Mouse (Mus musculus) stomach, embryonic 15.5 days (tissue): ENCODE data around the gene Rubcn. TPM values are rescaled to one million over a fixed set of nuclear protein-coding genes. Genes with fewer than 3 reads are reported as not detected.
"Not testable (repeated sequence)": the region's sequence is repeated elsewhere in the genome, so short reads cannot be mapped to it uniquely, and the experiment has no call there.

Experiments
- ATAC-seq: fragments of 200-750 bp; cut with Nextera tagmentation; 2 replicates; pipeline ENCODE4 v1.8.0; 2017; ENCODE audit warnings: low read depth, moderate number of reproducible peaks, moderate TSS enrichment; ENCODE audit not compliant: insufficient read depth, low FRiP score
- H3K27ac ChIP-seq: fragments of 300-500 bp; sonication (generic); 2 replicates; pipeline ENCODE4 v1.5.1; 2015; ENCODE audit warnings: mild to moderate bottlenecking, inconsistent platforms
- H3K27me3 ChIP-seq: fragments of 300-500 bp; sonication (generic); replicated peaks from 2 replicates; pipeline ENCODE4 v1.6.1; 2015; ENCODE audit warnings: inconsistent platforms
- H3K36me3 ChIP-seq: fragments of 300-500 bp; sonication (generic); 2 replicates; pipeline ENCODE4 v1.6.1; 2015; ENCODE audit warnings: inconsistent platforms
- H3K4me1 ChIP-seq: fragments of 300-500 bp; sonication (generic); 2 replicates; pipeline ENCODE4 v1.6.1; 2015; ENCODE audit warnings: inconsistent platforms
- H3K4me2 ChIP-seq: fragments of 300-500 bp; sonication (generic); 2 replicates; pipeline ENCODE4 v1.6.1; 2015; ENCODE audit warnings: mild to moderate bottlenecking, inconsistent platforms
- H3K4me3 ChIP-seq: fragments of 300-500 bp; sonication (generic); replicated peaks from 2 replicates; pipeline ENCODE4 v1.5.1; 2015; ENCODE audit warnings: inconsistent platforms
- H3K9ac ChIP-seq: fragments of 300-500 bp; sonication (generic); 2 replicates; pipeline ENCODE4 v1.6.1; 2015; ENCODE audit warnings: inconsistent platforms
- H3K9me3 ChIP-seq: fragments of 300-500 bp; sonication (generic); 2 replicates; pipeline ENCODE4 v1.6.1; 2016; ENCODE audit warnings: inconsistent platforms
- WGBS: fragments of 180-500 bp; shearing (Covaris S2); methylation state at CpG from one replicate; pipeline ENCODE4 v1.1.7; 2015; 5-methylcytosine and 5-hydroxymethylcytosine counted together
- polyA plus RNA-seq: library from polyadenylated mRNA; unstranded; fragments of >200 nt; fragmentation: Nextera tagmentation; extraction: Ambion mirVana; gene quantifications from 2 replicates; pipeline ENCODE4 v1.2.1, GENCODE M21; 2015

Rubcn gene
- polyA plus RNA-seq, 1 experiment from 2014 or later = 17.1 TPM

GRCm38 (mm10) chr16:32896126-32896525, 18.6 kb upstream of the Rubcn start:
- ATAC-seq = no peak
- Histone ChIP-seq H3K4me2 (no peak overlapping the region), H3K4me3 (no peak overlapping the region), H3K36me3 (peaks cover 29% of the 10 kb centered on the region), H3K4me1 (no peaks in the 10 kb centered on the region), H3K27me3 (no peaks in the 10 kb centered on the region), H3K9me3 (no peaks in the 10 kb centered on the region), H3K27ac (no peak overlapping the region), H3K9ac (no peak overlapping the region)

- H3K9ac ChIP-seq = no peak overlapping the region
- no peaks in the 10 kb centered on the region for H3K4me1 ChIP-seq
- no peaks in the 10 kb centered on the region for H3K9me3 ChIP-seq
- no peak for ATAC-seq
- H3K36me3 ChIP-seq = peaks cover 14% of the 10 kb centered on the region
- H3K4me2 ChIP-seq = no peak overlapping the region
- 55% methylated on average over 2 of the region's 2 CpGs for WGBS
- H3K4me3 ChIP-seq = no peak overlapping the region
- H3K27me3 ChIP-seq = no peaks in the 10 kb centered on the region
- H3K27ac ChIP-seq = no peak overlapping the region
Measured at GRCm38 (mm10) chr16:32889881-32890280, 12.3 kb upstream of the Rubcn start.

- WGBS = 86% methylated on average over 7 of the region's 7 CpGs
- Histone ChIP-seq H3K9me3 (no peaks in the 10 kb centered on the region), H3K4me3 (no peak overlapping the region), H3K36me3 (peaks cover 13% of the 10 kb centered on the region), H3K27me3 (no peaks in the 10 kb centered on the region), H3K9ac (no peak overlapping the region), H3K27ac (no peak overlapping the region), H3K4me2 (no peak overlapping the region), H3K4me1 (no peaks in the 10 kb centered on the region)
- no peak for ATAC-seq
Measured at GRCm38 (mm10) chr16:32887996-32888395, 10.4 kb upstream of the Rubcn start.

GRCm38 (mm10) chr16:32881538-32881937, 4.0 kb upstream of the Rubcn start:
- no peak for ATAC-seq
- H3K9ac ChIP-seq = no peak overlapping the region
- H3K9me3 ChIP-seq = no peaks in the 10 kb centered on the region
- H3K4me3 ChIP-seq = no peak overlapping the region
- H3K36me3 ChIP-seq = peaks cover 7% of the 10 kb centered on the region; the same call in 1 of the 2 replicates
- H3K27me3 ChIP-seq = no peaks in the 10 kb centered on the region
- no peak overlapping the region for H3K4me2 ChIP-seq
- 75% methylated on average over 7 of the region's 7 CpGs for WGBS
- no peak overlapping the region for H3K27ac ChIP-seq
- H3K4me1 ChIP-seq = peaks cover 8% of the 10 kb centered on the region; the same call in 1 of the 2 replicates

- Histone ChIP-seq H3K9me3 (no peaks in the 10 kb centered on the region), H3K4me1 (peaks cover 8% of the 10 kb centered on the region; the same call in 1 of the 2 replicates), H3K4me3 (peak overlapping the region; percentile 83; the same call in 1 of the 2 replicates), H3K36me3 (0 out of 2 replicates have a peak, but pooled peaks cover 3% of the 10 kb centered on the region), H3K9ac (no peak overlapping the region), H3K27ac (no peak overlapping the region), H3K27me3 (no peaks in the 10 kb centered on the region), H3K4me2 (peak overlapping the region; percentile 78)
- ATAC-seq = no peak
- 76% methylated on average over 14 of the region's 14 CpGs for WGBS
Measured at GRCm38 (mm10) chr16:32878972-32879926, 1.7 kb upstream of the Rubcn start.

- no peaks in the 10 kb centered on the region for H3K36me3 ChIP-seq
- WGBS = under 1% methylated on average over 34 of the region's 34 CpGs
- peak; percentile 6; the same call in 1 of the 2 replicates for ATAC-seq
Measured at GRCm38 (mm10) chr16:32878157-32878598, 612 bp upstream of the Rubcn start.

GRCm38 (mm10) chr16:32876831-32877230, 735 bp downstream of the Rubcn start:
- Histone ChIP-seq H3K27me3 (no peaks in the 10 kb centered on the region), H3K4me2 (peak overlapping the region; percentile 78), H3K4me3 (peak overlapping the region; percentile 83), H3K27ac (no peak overlapping the region), H3K36me3 (no peaks in the 10 kb centered on the region), H3K4me1 (peaks cover 8% of the 10 kb centered on the region; the same call in 1 of the 2 replicates), H3K9me3 (no peaks in the 10 kb centered on the region), H3K9ac (no peak overlapping the region)
- ATAC-seq = no peak
- WGBS = 24% methylated on average over 9 of the region's 9 CpGs

More at GRCm38 (mm10) chr16:32878157-32878598, 612 bp upstream of the Rubcn start:
- H3K4me1 ChIP-seq = peaks cover 8% of the 10 kb centered on the region; the same call in 1 of the 2 replicates
- peak overlapping the region; percentile 78 for H3K4me2 ChIP-seq
- H3K27ac ChIP-seq = peak overlapping the region; percentile 8
- H3K9ac ChIP-seq = peak overlapping the region; percentile 84
- H3K9me3 ChIP-seq = no peaks in the 10 kb centered on the region
- H3K27me3 ChIP-seq = no peaks in the 10 kb centered on the region
- H3K4me3 ChIP-seq = peak overlapping the region; percentile 83

GRCm38 (mm10) chr16:32875847-32876246, 1.7 kb downstream of the Rubcn start:
- Histone ChIP-seq H3K9me3 (no peaks in the 10 kb centered on the region), H3K4me3 (no peak overlapping the region), H3K4me1 (peaks cover 8% of the 10 kb centered on the region; the same call in 1 of the 2 replicates), H3K9ac (no peak overlapping the region), H3K27me3 (no peaks in the 10 kb centered on the region), H3K4me2 (no peak overlapping the region), H3K36me3 (no peaks in the 10 kb centered on the region), H3K27ac (no peak overlapping the region)
- WGBS = 83% methylated on average over 3 of the region's 3 CpGs
- no peak for ATAC-seq

GRCm38 (mm10) chr16:32875281-32875680, 2.3 kb downstream of the Rubcn start:
- H3K4me1 ChIP-seq, H3K9ac ChIP-seq, H3K27me3 ChIP-seq, H3K36me3 ChIP-seq, H3K4me2 ChIP-seq, ATAC-seq, H3K27ac ChIP-seq, H3K9me3 ChIP-seq, H3K4me3 ChIP-seq: not testable (repeated sequence)
- WGBS = 66% methylated on average over 1 of the region's 1 CpGs

GRCm38 (mm10) chr16:32873366-32873765, 4.2 kb downstream of the Rubcn start:
- Histone ChIP-seq H3K4me2 (no peak overlapping the region), H3K9ac (no peak overlapping the region), H3K9me3 (no peaks in the 10 kb centered on the region), H3K36me3 (no peaks in the 10 kb centered on the region), H3K27me3 (no peaks in the 10 kb centered on the region), H3K4me3 (no peak overlapping the region), H3K27ac (no peak overlapping the region), H3K4me1 (peaks cover 4% of the 10 kb centered on the region; the same call in 1 of the 2 replicates)
- ATAC-seq = no peak
- 51% methylated on average over 3 of the region's 3 CpGs for WGBS

GRCm38 (mm10) chr16:32870231-32870630, 7.3 kb downstream of the Rubcn start:
- ATAC-seq = no peak
- Histone ChIP-seq H3K9ac (no peak overlapping the region), H3K27me3 (no peaks in the 10 kb centered on the region), H3K4me3 (no peak overlapping the region), H3K36me3 (no peaks in the 10 kb centered on the region), H3K9me3 (no peaks in the 10 kb centered on the region), H3K4me1 (peaks cover 4% of the 10 kb centered on the region; the same call in 1 of the 2 replicates), H3K27ac (no peak overlapping the region), H3K4me2 (no peak overlapping the region)
- WGBS = 68% methylated on average over 5 of the region's 5 CpGs

- 0 out of 2 replicates have a peak, but pooled peaks cover 3% of the 10 kb centered on the region for H3K36me3 ChIP-seq
- H3K27me3 ChIP-seq = no peaks in the 10 kb centered on the region
- peak overlapping the region; percentile 77 for H3K4me2 ChIP-seq
- no peaks in the 10 kb centered on the region for H3K9me3 ChIP-seq
- H3K4me1 ChIP-seq = peaks cover 4% of the 10 kb centered on the region; the same call in 1 of the 2 replicates
- peak; percentile 96 for ATAC-seq
- peak overlapping the region; percentile 74 for H3K9ac ChIP-seq
- H3K4me3 ChIP-seq = peak overlapping the region; percentile 94
- WGBS = under 1% methylated on average over 35 of the region's 35 CpGs
- peak overlapping the region; percentile 82 for H3K27ac ChIP-seq
Measured at GRCm38 (mm10) chr16:32867919-32868552, 9.5 kb downstream of the Rubcn start.
